Mouse (Mus musculus) stomach, embryonic 16.5 days (tissue): ENCODE measurements around the gene Fli1. TPM values are rescaled to one million over a fixed set of nuclear protein-coding genes. Genes with fewer than 3 reads are reported as not detected.

ENCODE experiments used
- ATAC-seq: fragments of 200-750 bp; cut with Nextera tagmentation; 2 replicates; pipeline ENCODE4 v1.8.0; 2017; ENCODE audit warnings: moderate number of reproducible peaks, moderate TSS enrichment; ENCODE audit not compliant: insufficient read depth, low FRiP score
- H3K27ac ChIP-seq: fragments of 300-500 bp; sonication (generic); 2 replicates; pipeline ENCODE4 v1.5.1; 2014; ENCODE audit warnings: low read length
- H3K27me3 ChIP-seq: fragments of 300-500 bp; sonication (generic); 2 replicates; pipeline ENCODE4 v1.6.1; 2014; ENCODE audit warnings: low read length, control low read depth, mixed read lengths; ENCODE audit not compliant: control insufficient read depth, insufficient read depth
- H3K36me3 ChIP-seq: fragments of 300-500 bp; sonication (generic); 2 replicates; pipeline ENCODE4 v1.6.1; 2014; ENCODE audit warnings: low read length; ENCODE audit not compliant: control insufficient read depth, insufficient read depth
- H3K4me1 ChIP-seq: fragments of 300-500 bp; sonication (generic); 2 replicates; pipeline ENCODE4 v1.6.1; 2014; ENCODE audit warnings: low read length, control low read depth, mixed read lengths; ENCODE audit not compliant: control insufficient read depth, insufficient read depth
- H3K4me2 ChIP-seq: fragments of 300-500 bp; sonication (generic); 2 replicates; pipeline ENCODE4 v1.6.1; 2014; ENCODE audit warnings: low read depth, low read length, mixed read lengths
- H3K4me3 ChIP-seq: fragments of 300-500 bp; sonication (generic); replicated peaks from 2 replicates; pipeline ENCODE4 v1.5.1; 2014; ENCODE audit warnings: mild to moderate bottlenecking, low read length
- H3K9ac ChIP-seq: fragments of 300-500 bp; sonication (generic); 2 replicates; pipeline ENCODE4 v1.6.1; 2014; ENCODE audit warnings: low read length
- H3K9me3 ChIP-seq: fragments of 300-500 bp; sonication (generic); replicated peaks from 2 replicates; pipeline ENCODE4 v1.6.1; 2016; ENCODE audit warnings: low read length, control low read depth; ENCODE audit not compliant: control insufficient read depth
- WGBS: fragments of 180-500 bp; shearing (Covaris S2); extraction: QIAGEN DNeasy Blood & Tissue Kit; methylation state at CpG from one replicate; pipeline ENCODE4 v1.1.7; 2014; 5-methylcytosine and 5-hydroxymethylcytosine counted together
- polyA plus RNA-seq: library from polyadenylated mRNA; unstranded; fragments of >200 nt; fragmentation: Nextera tagmentation; extraction: Ambion mirVana; gene quantifications from 2 replicates; pipeline ENCODE4 v1.2.1, GENCODE M21; 2015

Fli1 gene
- polyA plus RNA-seq, 1 experiment from 2014 or later, result 12.8 TPM

DNA sequence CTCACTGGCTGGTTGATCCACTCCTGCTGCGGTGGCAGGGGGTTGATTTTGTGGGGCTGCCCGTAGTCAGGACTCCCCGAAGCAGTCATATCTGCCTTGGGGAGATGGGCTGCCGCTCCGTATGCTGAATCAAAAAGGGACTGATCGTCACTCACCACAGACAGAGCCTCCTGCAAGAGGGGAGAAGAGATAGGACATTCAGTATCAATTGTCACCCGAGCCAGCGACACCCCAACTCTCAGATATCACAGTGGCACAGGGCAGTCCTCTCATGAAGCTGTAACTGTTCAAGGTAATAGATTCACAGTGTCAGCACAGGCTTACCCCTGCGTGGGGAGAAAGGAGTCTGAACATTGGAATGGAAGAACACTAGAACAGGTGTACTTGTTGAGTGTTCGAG is 66.1 kb downstream of the Fli1 start:
- no peak for ATAC-seq
- WGBS, result 85% methylated on average over 10 of the region's 10 CpGs
- H3K36me3 ChIP-seq, result no peaks in the 10 kb centered on the region
- no peak overlapping the region for H3K4me3 ChIP-seq
- no peaks in the 10 kb centered on the region for H3K27me3 ChIP-seq
- H3K4me1 ChIP-seq, result no peaks in the 10 kb centered on the region
- H3K4me2 ChIP-seq, result no peak overlapping the region
- no peaks in the 10 kb centered on the region for H3K9me3 ChIP-seq
- H3K27ac ChIP-seq, result no peak overlapping the region
- H3K9ac ChIP-seq, result no peak overlapping the region

DNA sequence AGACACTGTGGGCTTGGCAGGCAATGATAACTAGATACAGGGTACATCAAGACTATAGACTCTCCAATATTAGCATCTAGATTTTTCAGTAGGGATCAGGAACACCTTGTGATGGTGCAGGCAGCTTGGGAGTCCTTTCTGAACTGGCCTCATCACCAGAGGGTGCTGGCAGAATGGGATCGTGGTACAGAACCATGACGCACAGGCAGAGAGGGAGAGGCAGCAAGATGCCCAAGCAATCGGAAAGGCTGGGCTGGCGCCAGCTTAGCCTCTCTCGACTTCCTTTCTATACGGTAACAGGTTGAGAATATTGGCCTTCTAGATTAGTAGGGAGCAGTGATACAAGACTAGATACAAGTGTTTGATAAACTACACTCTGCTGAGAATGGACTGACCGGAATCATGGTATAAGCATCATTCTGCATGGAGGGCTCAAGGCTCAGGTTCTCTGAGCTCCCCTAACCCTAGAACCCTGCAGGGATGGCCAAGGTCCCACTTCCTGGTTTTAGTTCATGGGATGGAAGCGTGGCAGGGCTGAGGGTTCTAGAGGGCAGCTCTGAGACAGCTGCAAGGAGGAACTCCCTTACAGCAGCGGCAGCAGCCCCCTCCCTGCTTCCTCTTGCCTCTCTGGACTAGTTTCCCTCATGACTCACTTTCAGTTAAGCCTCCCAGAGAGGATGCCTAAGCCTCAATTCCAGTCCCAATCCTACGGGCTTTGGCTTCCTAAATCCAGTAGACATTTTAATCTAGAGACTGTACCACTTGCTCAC is 67.9 kb downstream of the Fli1 start:
- Histone ChIP-seq H3K36me3 (no peaks in the 10 kb centered on the region), H3K27ac (no peak overlapping the region), H3K4me2 (no peak overlapping the region), H3K4me3 (no peak overlapping the region), H3K4me1 (no peaks in the 10 kb centered on the region), H3K9me3 (no peaks in the 10 kb centered on the region), H3K27me3 (no peaks in the 10 kb centered on the region), H3K9ac (no peak overlapping the region)
- 75% methylated on average over 10 of the region's 10 CpGs for WGBS
- ATAC-seq, result no peak

DNA sequence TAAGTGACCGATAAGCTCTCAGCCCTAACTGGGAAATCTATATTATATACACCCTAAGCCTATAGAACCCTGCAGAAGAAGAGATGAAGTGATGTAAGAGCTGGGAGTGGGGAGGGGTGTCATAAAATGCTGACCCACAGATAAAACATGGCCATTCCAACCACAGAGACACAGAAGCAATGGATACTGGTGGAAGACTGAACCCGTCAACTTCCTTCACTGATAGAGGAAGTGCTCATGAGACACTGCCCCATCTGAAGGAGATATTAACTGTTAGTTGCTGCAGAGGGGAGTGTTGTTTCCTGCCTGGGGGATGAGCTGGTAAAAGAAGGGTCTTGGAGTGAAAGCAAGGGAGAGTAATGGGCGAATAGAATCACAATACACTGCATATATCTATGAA is 70.3 kb downstream of the Fli1 start:
- no peak overlapping the region for H3K4me2 ChIP-seq
- no peak overlapping the region for H3K27ac ChIP-seq
- H3K4me3 ChIP-seq, result no peak overlapping the region
- no peaks in the 10 kb centered on the region for H3K27me3 ChIP-seq
- H3K9ac ChIP-seq, result no peak overlapping the region
- no peaks in the 10 kb centered on the region for H3K4me1 ChIP-seq
- no peaks in the 10 kb centered on the region for H3K9me3 ChIP-seq
- H3K36me3 ChIP-seq, result no peaks in the 10 kb centered on the region
- ATAC-seq, result no peak
- 76% methylated on average over 3 of the region's 3 CpGs for WGBS

DNA sequence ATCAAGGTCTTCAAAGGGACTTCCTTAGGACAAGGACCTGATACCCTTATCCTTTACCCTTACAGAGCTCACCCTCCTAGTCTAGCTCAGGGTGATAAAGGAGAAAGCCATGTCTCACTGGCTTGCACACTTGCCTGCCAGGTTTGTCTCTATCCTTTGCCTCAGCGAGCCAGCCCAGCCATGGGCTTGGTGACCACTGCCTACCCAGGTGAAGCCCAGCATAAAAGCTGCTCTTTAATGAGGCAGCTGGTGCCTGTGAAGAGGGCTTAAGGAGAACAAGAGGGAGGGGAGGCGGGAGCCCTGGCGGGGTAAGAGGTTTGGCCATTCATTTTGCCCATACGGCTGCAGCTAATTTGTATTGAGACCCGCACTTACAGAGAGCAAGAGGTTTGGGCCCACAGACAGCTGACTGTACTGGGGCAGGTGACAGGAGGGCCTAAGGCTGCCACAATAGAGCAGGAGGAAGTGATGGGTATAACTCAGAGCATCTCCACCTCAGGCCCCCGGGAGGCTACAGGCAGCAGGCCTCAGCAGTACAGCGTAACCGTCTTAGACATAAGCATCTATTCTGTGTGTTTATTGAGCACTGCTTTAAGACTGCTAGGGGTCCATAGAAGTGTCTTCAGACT is 73.4 kb downstream of the Fli1 start:
- Histone ChIP-seq H3K4me3 (no peak overlapping the region), H3K27ac (no peak overlapping the region), H3K9me3 (no peaks in the 10 kb centered on the region), H3K4me2 (no peak overlapping the region), H3K9ac (no peak overlapping the region), H3K36me3 (no peaks in the 10 kb centered on the region), H3K27me3 (no peaks in the 10 kb centered on the region), H3K4me1 (no peaks in the 10 kb centered on the region)
- ATAC-seq, result no peak
- WGBS, result 82% methylated on average over 8 of the region's 8 CpGs

DNA sequence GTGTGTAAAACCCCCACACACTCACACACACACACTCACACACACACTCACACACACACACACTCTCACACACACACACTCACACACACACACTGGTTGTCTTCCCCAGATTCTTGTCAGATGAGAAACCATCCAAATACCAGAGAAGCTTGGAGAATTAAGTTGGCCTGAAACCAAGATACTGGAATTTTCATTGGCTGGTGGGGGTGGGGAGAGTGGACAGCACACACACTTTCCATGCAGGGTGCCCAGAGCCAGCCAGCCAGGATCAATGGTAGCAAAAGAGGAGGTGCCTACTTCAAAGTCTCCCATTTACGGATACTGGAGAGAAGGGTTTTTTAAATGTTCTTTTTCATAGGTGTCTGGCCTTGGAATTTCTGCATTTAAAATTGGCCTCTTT is 74.3 kb downstream of the Fli1 start:
- Histone ChIP-seq H3K4me3 (no peak overlapping the region), H3K27me3 (no peaks in the 10 kb centered on the region), H3K36me3 (no peaks in the 10 kb centered on the region), H3K4me1 (no peaks in the 10 kb centered on the region), H3K9me3 (no peaks in the 10 kb centered on the region), H3K27ac (no peak overlapping the region), H3K9ac (no peak overlapping the region), H3K4me2 (no peak overlapping the region)
- ATAC-seq, result no peak; the same call in 1 of the 2 replicates
- 69% methylated on average over 1 of the region's 1 CpGs for WGBS

DNA sequence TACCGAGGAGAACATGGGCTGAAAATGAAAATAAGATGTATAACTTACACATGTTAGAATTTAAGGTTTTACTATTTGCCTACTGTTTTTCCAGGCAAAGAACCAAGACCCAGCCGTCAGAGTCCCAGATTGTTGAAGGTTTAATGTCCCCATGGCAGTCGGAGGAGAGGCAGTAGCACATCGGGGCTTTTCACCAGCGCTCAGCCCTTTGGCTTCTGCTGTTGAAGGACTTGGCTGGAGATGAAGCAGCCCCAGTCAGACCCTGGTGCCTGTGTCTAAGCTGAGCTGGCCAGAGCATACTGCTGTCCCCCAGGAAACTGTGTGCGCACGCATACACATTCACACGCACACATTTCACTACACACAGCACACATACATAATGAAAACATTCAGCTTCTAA is 75.2 kb downstream of the Fli1 start:
- no peak overlapping the region for H3K4me2 ChIP-seq
- no peak overlapping the region for H3K4me3 ChIP-seq
- H3K27me3 ChIP-seq, result no peaks in the 10 kb centered on the region
- no peaks in the 10 kb centered on the region for H3K36me3 ChIP-seq
- H3K4me1 ChIP-seq, result no peaks in the 10 kb centered on the region
- no peak overlapping the region for H3K9ac ChIP-seq
- H3K27ac ChIP-seq, result no peak overlapping the region
- ATAC-seq, result no peak
- 74% methylated on average over 8 of the region's 8 CpGs for WGBS
- no peaks in the 10 kb centered on the region for H3K9me3 ChIP-seq

DNA sequence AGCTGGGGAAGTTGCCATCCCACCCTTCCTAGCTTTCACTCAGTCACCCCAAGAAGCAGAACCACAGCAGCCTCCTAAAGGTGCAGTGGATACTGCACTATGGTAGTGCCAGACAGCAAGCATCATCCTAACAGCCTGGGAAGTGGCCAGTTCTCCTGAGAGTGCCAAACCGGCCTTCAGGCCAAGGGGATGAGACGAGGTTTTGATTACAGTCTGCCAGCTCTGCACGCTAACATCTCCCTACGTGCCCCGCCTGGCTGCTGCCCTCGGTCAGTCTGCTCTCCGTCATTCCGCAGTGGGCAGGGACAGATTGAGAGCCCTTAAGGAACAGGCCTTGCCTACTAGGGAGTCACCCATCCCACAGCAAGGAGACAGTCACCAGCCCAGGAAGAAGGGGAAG is 75.8 kb downstream of the Fli1 start:
- WGBS, result 62% methylated on average over 8 of the region's 8 CpGs
- Histone ChIP-seq H3K9me3 (no peaks in the 10 kb centered on the region), H3K4me1 (no peaks in the 10 kb centered on the region), H3K27me3 (no peaks in the 10 kb centered on the region), H3K36me3 (no peaks in the 10 kb centered on the region), H3K27ac (no peak overlapping the region), H3K9ac (no peak overlapping the region), H3K4me3 (no peak overlapping the region), H3K4me2 (no peak overlapping the region)
- no peak for ATAC-seq

DNA sequence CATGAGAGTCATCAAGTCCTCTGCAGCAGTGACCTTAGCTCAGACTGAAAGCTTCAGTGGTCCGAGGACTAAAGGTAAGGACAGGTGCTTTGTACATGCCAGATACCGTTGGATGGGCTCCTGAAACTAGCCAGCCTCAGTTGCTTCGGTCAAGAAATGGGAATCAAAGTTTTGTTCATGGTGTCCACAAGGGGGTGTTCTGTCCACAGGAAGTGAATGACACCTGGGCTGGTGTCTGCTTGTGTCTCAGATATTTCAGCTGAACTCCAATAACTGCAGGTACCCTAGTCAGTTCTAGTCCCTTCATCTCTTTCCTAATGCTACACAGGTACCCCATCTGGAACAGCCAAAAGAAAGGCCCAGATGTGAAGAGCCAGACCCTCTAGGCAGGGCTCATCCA is 86.0 kb downstream of the Fli1 start:
- H3K4me3 ChIP-seq, result no peak overlapping the region
- H3K4me1 ChIP-seq, result no peaks in the 10 kb centered on the region
- 86% methylated on average over 3 of the region's 3 CpGs for WGBS
- no peak overlapping the region for H3K9ac ChIP-seq
- H3K4me2 ChIP-seq, result no peak overlapping the region
- H3K27me3 ChIP-seq, result no peaks in the 10 kb centered on the region
- no peak for ATAC-seq
- no peaks in the 10 kb centered on the region for H3K9me3 ChIP-seq
- H3K36me3 ChIP-seq, result no peaks in the 10 kb centered on the region
- H3K27ac ChIP-seq, result no peak overlapping the region

DNA sequence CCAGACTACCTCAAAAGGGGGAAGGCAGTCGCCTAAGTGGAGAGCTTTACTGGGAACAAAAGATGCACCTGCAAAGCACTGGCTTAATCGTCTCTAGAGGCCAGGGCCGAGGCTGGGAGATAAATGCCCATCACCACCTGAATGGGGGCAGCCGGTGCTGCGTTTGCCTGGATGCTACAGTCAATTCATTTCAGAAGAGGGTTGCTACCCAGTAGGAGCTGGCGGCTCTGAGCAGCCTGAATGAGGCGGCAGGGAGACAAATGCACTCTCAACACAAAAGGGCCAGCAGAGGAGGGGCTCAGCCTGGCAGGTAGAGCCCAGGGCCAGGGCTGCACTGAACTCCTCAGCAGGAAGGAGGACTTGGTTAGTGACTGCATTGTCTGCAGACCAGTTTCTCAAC is 92.5 kb downstream of the Fli1 start:
- Histone ChIP-seq H3K4me1 (no peaks in the 10 kb centered on the region), H3K9me3 (no peaks in the 10 kb centered on the region), H3K9ac (no peak overlapping the region), H3K27me3 (no peaks in the 10 kb centered on the region), H3K27ac (no peak overlapping the region), H3K4me3 (no peak overlapping the region), H3K36me3 (no peaks in the 10 kb centered on the region), H3K4me2 (no peak overlapping the region)
- no peak for ATAC-seq
- 33% methylated on average over 7 of the region's 7 CpGs for WGBS
